Mouse (Mus musculus) liver, embryonic 14.5 days (tissue): ENCODE measurements at regions not wholly inside any gene's neighbourhood (a gene's known extent, or its start where the extent isn't known, plus 50 kb on each side); places are given as distances from the start of the nearest gene placed in this dataset.

ENCODE experiments used
- CTCF ChIP-seq: IDR thresholded peaks from 2 replicates; pipeline ENCODE4 v1.5.1; 2016; ENCODE audit warnings: antibody characterized with exemption, low read depth, control low read depth
- EP300 ChIP-seq: IDR thresholded peaks from 2 replicates; pipeline ENCODE4 v1.6.1; 2016; ENCODE audit warnings: antibody characterized with exemption, low read depth

DNA sequence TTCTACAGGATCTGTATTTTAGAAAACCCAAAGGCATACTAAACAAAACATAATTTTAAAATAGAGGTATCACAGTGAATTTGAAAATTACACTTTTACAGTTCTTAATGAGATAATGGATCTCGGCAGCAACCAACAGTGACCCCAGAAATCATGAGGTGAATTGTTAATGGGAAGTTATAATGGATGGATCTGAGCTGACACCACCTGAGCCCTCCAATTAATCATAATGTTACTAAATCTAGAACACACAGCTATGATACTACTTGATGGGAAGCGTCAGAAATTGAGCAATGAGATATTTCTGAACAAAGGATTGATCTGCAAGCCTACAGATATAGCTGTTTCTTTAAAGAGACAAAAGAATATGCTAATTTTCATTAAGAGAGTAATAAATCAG, 75.2 kb upstream of the Pex5l start:
- no peak for TF ChIP-seq CTCF
- no peak for TF ChIP-seq EP300
